Mouse (Mus musculus) kidney, embryonic 15.5 days (tissue): ENCODE data around the gene Gli2. TPM values are rescaled to one million over a fixed set of nuclear protein-coding genes. Genes with fewer than 3 reads are reported as not detected.

Source experiments
- ATAC-seq: fragments of 200-750 bp; cut with Nextera tagmentation; replicated peaks from 2 replicates; pipeline ENCODE4 v1.8.0; 2017; ENCODE audit warnings: moderate TSS enrichment; ENCODE audit not compliant: low FRiP score
- H3K27ac ChIP-seq: fragments of 300-500 bp; sonication (generic); 2 replicates; pipeline ENCODE4 v1.5.1; 2015; ENCODE audit warnings: mild to moderate bottlenecking, inconsistent platforms
- H3K27me3 ChIP-seq: fragments of 300-500 bp; sonication (generic); 2 replicates; pipeline ENCODE4 v1.6.1; 2015; ENCODE audit warnings: inconsistent platforms
- H3K36me3 ChIP-seq: fragments of 300-500 bp; sonication (generic); 2 replicates; pipeline ENCODE4 v1.6.1; 2015; ENCODE audit warnings: inconsistent platforms
- H3K4me1 ChIP-seq: fragments of 300-500 bp; sonication (generic); 2 replicates; pipeline ENCODE4 v1.6.1; 2015; ENCODE audit warnings: inconsistent platforms
- H3K4me2 ChIP-seq: fragments of 300-500 bp; sonication (generic); 2 replicates; pipeline ENCODE4 v1.6.1; 2015; ENCODE audit warnings: moderate library complexity, mild to moderate bottlenecking, inconsistent platforms
- H3K4me3 ChIP-seq: fragments of 300-500 bp; sonication (generic); replicated peaks from 2 replicates; pipeline ENCODE4 v1.5.1; 2015; ENCODE audit warnings: mild to moderate bottlenecking, inconsistent platforms
- H3K9ac ChIP-seq: fragments of 300-500 bp; sonication (generic); 2 replicates; pipeline ENCODE4 v1.6.1; 2015; ENCODE audit warnings: mild to moderate bottlenecking, inconsistent platforms
- H3K9me3 ChIP-seq: fragments of 300-500 bp; sonication (generic); replicated peaks from 2 replicates; pipeline ENCODE4 v1.6.1; 2016; ENCODE audit warnings: inconsistent platforms
- WGBS: fragments of 180-500 bp; shearing (Covaris S2); methylation state at CpG from one replicate; pipeline ENCODE4 v1.1.7; 2015; ENCODE audit warnings: mixed read lengths; 5-methylcytosine and 5-hydroxymethylcytosine counted together
- polyA plus RNA-seq: library from polyadenylated mRNA; unstranded; fragments of >200 nt; fragmentation: Nextera tagmentation; extraction: Ambion mirVana; gene quantifications from 2 replicates; pipeline ENCODE4 v1.2.1, GENCODE M21; 2015

Gene Gli2
- polyA plus RNA-seq, 1 experiment from 2014 or later = 6.5 TPM

- ATAC-seq = no peak
- H3K4me2 ChIP-seq = no peak overlapping the region
- WGBS = 97% methylated on average over 5 of the region's 5 CpGs
- H3K9ac ChIP-seq = no peak overlapping the region
- no peak overlapping the region for H3K27ac ChIP-seq
- no peaks in the 10 kb centered on the region for H3K27me3 ChIP-seq
- no peaks in the 10 kb centered on the region for H3K9me3 ChIP-seq
- H3K36me3 ChIP-seq = no peaks in the 10 kb centered on the region
- H3K4me1 ChIP-seq = peaks cover 28% of the 10 kb centered on the region
- no peak overlapping the region for H3K4me3 ChIP-seq
Measured at GRCm38 (mm10) chr1:118932167-118932566, 121.3 kb downstream of the Gli2 start.

- no peak overlapping the region for H3K4me2 ChIP-seq
- peak; percentile 58; the same call in 1 of the 2 replicates for ATAC-seq
- peaks cover 7% of the 10 kb centered on the region; the same call in 1 of the 2 replicates for H3K4me1 ChIP-seq
- WGBS = 51% methylated on average over 12 of the region's 12 CpGs
- no peaks in the 10 kb centered on the region for H3K36me3 ChIP-seq
- H3K9me3 ChIP-seq = no peaks in the 10 kb centered on the region
- H3K27ac ChIP-seq = peak overlapping the region; percentile 20; the same call in 1 of the 2 replicates
- H3K4me3 ChIP-seq = no peak overlapping the region
- H3K9ac ChIP-seq = no peak overlapping the region
- H3K27me3 ChIP-seq = no peaks in the 10 kb centered on the region
Measured at GRCm38 (mm10) chr1:118927543-118928354, 125.7 kb downstream of the Gli2 start.

GRCm38 (mm10) chr1:118926556-118926955, 126.9 kb downstream of the Gli2 start:
- Histone ChIP-seq H3K9me3 (no peaks in the 10 kb centered on the region), H3K27me3 (no peaks in the 10 kb centered on the region), H3K9ac (no peak overlapping the region), H3K4me2 (no peak overlapping the region), H3K36me3 (no peaks in the 10 kb centered on the region), H3K4me3 (no peak overlapping the region), H3K4me1 (peaks cover 7% of the 10 kb centered on the region; the same call in 1 of the 2 replicates), H3K27ac (no peak overlapping the region)
- WGBS = 89% methylated on average over 7 of the region's 7 CpGs
- ATAC-seq = no peak

- Histone ChIP-seq H3K4me2 (no peak overlapping the region), H3K36me3 (no peaks in the 10 kb centered on the region; the same call in 1 of the 2 replicates), H3K9ac (no peak overlapping the region), H3K4me3 (no peak overlapping the region), H3K27ac (no peak overlapping the region), H3K9me3 (no peaks in the 10 kb centered on the region), H3K4me1 (peaks cover 11% of the 10 kb centered on the region), H3K27me3 (no peaks in the 10 kb centered on the region)
- WGBS = 86% methylated on average over 6 of the region's 6 CpGs
- ATAC-seq = no peak
Measured at GRCm38 (mm10) chr1:118922189-118922588, 131.2 kb downstream of the Gli2 start.

GRCm38 (mm10) chr1:118917520-118918220, 135.7 kb downstream of the Gli2 start:
- peak; percentile 75 for ATAC-seq
- Histone ChIP-seq H3K27me3 (peaks cover 7% of the 10 kb centered on the region; the same call in 1 of the 2 replicates), H3K4me3 (no peak overlapping the region), H3K9me3 (no peaks in the 10 kb centered on the region), H3K9ac (no peak overlapping the region), H3K27ac (peak overlapping the region; percentile 60; the same call in 1 of the 2 replicates), H3K36me3 (no peaks in the 10 kb centered on the region; the same call in 1 of the 2 replicates), H3K4me2 (no peak overlapping the region), H3K4me1 (peaks cover 24% of the 10 kb centered on the region)
- 18% methylated on average over 7 of the region's 7 CpGs for WGBS

- WGBS = 42% methylated on average over 12 of the region's 12 CpGs
- ATAC-seq = no peak
- peaks cover 24% of the 10 kb centered on the region for H3K4me1 ChIP-seq
- H3K4me2 ChIP-seq = no peak overlapping the region
- peaks cover 7% of the 10 kb centered on the region; the same call in 1 of the 2 replicates for H3K27me3 ChIP-seq
- no peak overlapping the region for H3K27ac ChIP-seq
- H3K4me3 ChIP-seq = no peak overlapping the region
- no peaks in the 10 kb centered on the region; the same call in 1 of the 2 replicates for H3K36me3 ChIP-seq
- H3K9ac ChIP-seq = no peak overlapping the region
- H3K9me3 ChIP-seq = no peaks in the 10 kb centered on the region
Measured at GRCm38 (mm10) chr1:118916477-118917075, 136.8 kb downstream of the Gli2 start.

- no peak for ATAC-seq
- Histone ChIP-seq H3K36me3 (no peaks in the 10 kb centered on the region), H3K9ac (no peak overlapping the region), H3K4me3 (no peak overlapping the region), H3K9me3 (no peaks in the 10 kb centered on the region), H3K27ac (no peak overlapping the region), H3K4me2 (no peak overlapping the region), H3K4me1 (peaks cover 33% of the 10 kb centered on the region), H3K27me3 (peaks cover 7% of the 10 kb centered on the region; the same call in 1 of the 2 replicates)
- 58% methylated on average over 17 of the region's 17 CpGs for WGBS
Measured at GRCm38 (mm10) chr1:118913414-118914385, 139.7 kb downstream of the Gli2 start.

GRCm38 (mm10) chr1:118912929-118913328, 140.5 kb downstream of the Gli2 start:
- Histone ChIP-seq H3K9ac (no peak overlapping the region), H3K36me3 (no peaks in the 10 kb centered on the region), H3K4me2 (no peak overlapping the region), H3K27ac (no peak overlapping the region), H3K9me3 (no peaks in the 10 kb centered on the region), H3K27me3 (peaks cover 7% of the 10 kb centered on the region; the same call in 1 of the 2 replicates), H3K4me1 (peaks cover 37% of the 10 kb centered on the region), H3K4me3 (no peak overlapping the region)
- 29% methylated on average over 6 of the region's 6 CpGs for WGBS
- ATAC-seq = no peak

- Histone ChIP-seq H3K4me1 (peaks cover 27% of the 10 kb centered on the region), H3K27ac (no peak overlapping the region), H3K9me3 (no peaks in the 10 kb centered on the region), H3K4me3 (no peak overlapping the region), H3K36me3 (no peaks in the 10 kb centered on the region), H3K4me2 (no peak overlapping the region), H3K27me3 (peaks cover 7% of the 10 kb centered on the region; the same call in 1 of the 2 replicates), H3K9ac (no peak overlapping the region)
- WGBS = 68% methylated on average over 3 of the region's 3 CpGs
- no peak for ATAC-seq
Measured at GRCm38 (mm10) chr1:118911427-118911727, 142.0 kb downstream of the Gli2 start.

GRCm38 (mm10) chr1:118910693-118911426, 142.6 kb downstream of the Gli2 start:
- no peak overlapping the region for H3K9ac ChIP-seq
- no peaks in the 10 kb centered on the region for H3K9me3 ChIP-seq
- no peak for ATAC-seq
- H3K27ac ChIP-seq = no peak overlapping the region
- H3K36me3 ChIP-seq = no peaks in the 10 kb centered on the region
- H3K4me3 ChIP-seq = no peak overlapping the region
- 49% methylated on average over 13 of the region's 13 CpGs for WGBS
- no peak overlapping the region for H3K4me2 ChIP-seq
- peaks cover 7% of the 10 kb centered on the region; the same call in 1 of the 2 replicates for H3K27me3 ChIP-seq
- H3K4me1 ChIP-seq = peaks cover 26% of the 10 kb centered on the region

- Histone ChIP-seq H3K4me3 (no peak overlapping the region), H3K27ac (no peak overlapping the region), H3K27me3 (0 out of 2 replicates have a peak, but pooled peaks cover 2% of the 10 kb centered on the region), H3K4me2 (no peak overlapping the region), H3K9me3 (no peaks in the 10 kb centered on the region), H3K9ac (no peak overlapping the region), H3K4me1 (peaks cover 31% of the 10 kb centered on the region), H3K36me3 (no peaks in the 10 kb centered on the region)
- WGBS = 84% methylated on average over 3 of the region's 3 CpGs
- ATAC-seq = no peak
Measured at GRCm38 (mm10) chr1:118909051-118909450, 144.4 kb downstream of the Gli2 start.
